Mouse (Mus musculus) limb, embryonic 12.5 days (tissue): ENCODE measurements around the gene Arid4a. TPM values are rescaled to one million over a fixed set of nuclear protein-coding genes. Genes with fewer than 3 reads are reported as not detected.
A peak's percentile ranks its signal among the peaks of the same experiment; 100 is the strongest.

ENCODE experiments used
- ATAC-seq: fragments of 200-750 bp; cut with Nextera tagmentation; 2 replicates; pipeline ENCODE4 v1.8.0; 2017; ENCODE audit warnings: low read depth, moderate TSS enrichment; ENCODE audit not compliant: insufficient number of reproducible peaks, insufficient read depth, low FRiP score, low TSS enrichment
- H3K27ac ChIP-seq: fragments of 300-500 bp; sonication (generic); 2 replicates; pipeline ENCODE4 v1.5.1; 2016; ENCODE audit warnings: mild to moderate bottlenecking, moderate library complexity
- H3K27me3 ChIP-seq: fragments of 300-500 bp; sonication (generic); 2 replicates; pipeline ENCODE4 v1.6.1; 2016; ENCODE audit warnings: mild to moderate bottlenecking, moderate library complexity
- H3K36me3 ChIP-seq: fragments of 300-500 bp; sonication (generic); 2 replicates; pipeline ENCODE4 v1.6.1; 2016; ENCODE audit warnings: mild to moderate bottlenecking, moderate library complexity
- H3K4me1 ChIP-seq: fragments of 300-500 bp; sonication (generic); replicated peaks from 2 replicates; pipeline ENCODE4 v1.6.1; 2016
- H3K4me2 ChIP-seq: fragments of 300-500 bp; sonication (generic); 2 replicates; pipeline ENCODE4 v1.6.1; 2016; ENCODE audit warnings: mild to moderate bottlenecking, moderate library complexity
- H3K4me3 ChIP-seq: fragments of 300-500 bp; sonication (generic); replicated peaks from 2 replicates; pipeline ENCODE4 v1.5.1; 2016; ENCODE audit warnings: mild to moderate bottlenecking
- H3K9ac ChIP-seq: fragments of 300-500 bp; sonication (generic); replicated peaks from 2 replicates; pipeline ENCODE4 v1.6.1; 2016; ENCODE audit warnings: mild to moderate bottlenecking, moderate library complexity
- H3K9me3 ChIP-seq: fragments of 300-500 bp; sonication (generic); 2 replicates; pipeline ENCODE4 v1.6.1; 2016; ENCODE audit warnings: mild to moderate bottlenecking, moderate library complexity
- WGBS: fragments of 180-500 bp; shearing (Covaris S2); methylation state at CpG from one replicate; pipeline ENCODE4 v1.1.7; 2016; 5-methylcytosine and 5-hydroxymethylcytosine counted together
- polyA plus RNA-seq: library from polyadenylated mRNA; unstranded; fragments of >200 nt; fragmentation: Nextera tagmentation; extraction: Ambion mirVana; gene quantifications from 2 replicates; pipeline ENCODE4 v1.2.1, GENCODE M21; 2016

The Arid4a gene
- polyA plus RNA-seq = 36.3 and 39.3 TPM in 2 replicates

DNA sequence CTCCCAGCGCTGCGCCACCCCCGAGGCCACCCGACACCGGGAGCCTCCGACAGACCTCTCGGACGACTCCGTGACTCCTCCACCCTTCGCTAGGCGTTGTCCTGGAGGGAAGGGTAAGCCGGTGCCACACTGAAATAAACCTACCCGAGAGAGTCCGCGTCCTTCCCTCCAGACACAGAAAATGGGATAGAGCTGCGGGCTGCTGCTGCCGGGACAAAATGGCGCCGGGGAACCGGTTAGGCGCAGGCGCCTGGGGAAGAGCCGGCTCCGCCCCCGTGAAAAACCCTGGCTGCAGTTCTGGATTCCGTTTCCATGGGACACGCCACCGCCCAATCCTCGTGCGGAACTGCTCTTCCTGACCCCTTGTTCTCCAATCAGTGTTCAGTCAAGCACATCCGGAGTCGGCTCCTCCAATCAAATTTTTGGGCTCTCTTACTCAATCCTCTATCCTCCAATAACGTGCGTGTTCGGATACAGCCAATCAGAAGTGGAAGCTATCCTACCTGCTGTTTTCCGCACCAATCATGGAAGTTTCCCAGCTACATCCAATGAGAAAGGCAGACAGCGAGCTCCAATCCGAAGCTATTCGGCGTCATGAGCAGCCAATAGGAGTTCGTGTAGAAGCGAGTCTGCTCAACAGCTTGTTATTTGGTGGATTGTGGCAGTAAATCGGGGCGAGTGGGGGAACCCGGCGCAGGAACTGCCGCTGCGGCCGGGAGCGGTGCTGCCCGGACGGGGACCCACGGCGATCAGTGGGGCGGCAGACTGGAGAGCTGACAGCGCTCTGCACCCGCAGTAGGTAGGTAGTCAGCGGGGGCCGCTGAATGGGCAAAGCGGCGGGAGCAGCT, at the start of gene Arid4a:
Gene Arid4a (plus strand): TSS at position 628 of the 848 bp plus-strand sequence.
- Histone ChIP-seq H3K9ac (peak within 1 kb of the TSS; percentile 90), H3K4me3 (peak within 1 kb of the TSS; percentile 98), H3K4me1 (peaks cover 17% of the 10 kb centered on the region; the same call in 1 of the 2 replicates), H3K4me2 (peak within 1 kb of the TSS; percentile 74), H3K27me3 (no peaks in the 10 kb centered on the region), H3K36me3 (peaks cover 28% of the 10 kb centered on the region), H3K27ac (peak within 1 kb of the TSS; percentile 98), H3K9me3 (no peaks in the 10 kb centered on the region)
- ATAC-seq = peak; percentile 100
- under 1% methylated on average over 61 of the region's 61 CpGs for WGBS

DNA sequence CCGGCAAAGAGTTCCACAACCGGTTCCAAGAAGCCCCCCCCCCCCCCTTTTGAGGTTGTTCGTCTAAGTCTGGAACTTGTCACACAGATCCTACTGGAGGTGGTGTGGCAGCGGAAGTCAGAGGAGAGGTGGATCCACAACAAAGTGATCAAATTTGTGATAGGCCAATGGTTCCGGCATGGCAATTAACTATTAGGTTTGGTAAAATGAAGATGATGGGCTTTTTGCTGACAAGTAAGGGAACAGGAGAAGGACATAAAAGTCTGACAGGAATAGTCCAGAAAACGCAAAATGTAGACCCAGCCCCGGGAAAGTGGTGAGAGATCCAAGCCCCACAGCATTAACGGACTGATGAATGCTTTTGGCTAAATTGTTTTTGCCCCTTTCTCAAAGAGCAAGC, 48.2 kb upstream of the Arid4a start:
- Histone ChIP-seq H3K27ac (peak overlapping the region; percentile 94), H3K9me3 (no peaks in the 10 kb centered on the region), H3K9ac (peak overlapping the region; percentile 78; the same call in 1 of the 2 replicates), H3K27me3 (no peaks in the 10 kb centered on the region), H3K36me3 (peaks cover 20% of the 10 kb centered on the region), H3K4me3 (peak overlapping the region; percentile 66), H3K4me2 (peak overlapping the region; percentile 63), H3K4me1 (no peaks in the 10 kb centered on the region)
- 44% methylated on average over 8 of the region's 8 CpGs for WGBS
- no peak for ATAC-seq

DNA sequence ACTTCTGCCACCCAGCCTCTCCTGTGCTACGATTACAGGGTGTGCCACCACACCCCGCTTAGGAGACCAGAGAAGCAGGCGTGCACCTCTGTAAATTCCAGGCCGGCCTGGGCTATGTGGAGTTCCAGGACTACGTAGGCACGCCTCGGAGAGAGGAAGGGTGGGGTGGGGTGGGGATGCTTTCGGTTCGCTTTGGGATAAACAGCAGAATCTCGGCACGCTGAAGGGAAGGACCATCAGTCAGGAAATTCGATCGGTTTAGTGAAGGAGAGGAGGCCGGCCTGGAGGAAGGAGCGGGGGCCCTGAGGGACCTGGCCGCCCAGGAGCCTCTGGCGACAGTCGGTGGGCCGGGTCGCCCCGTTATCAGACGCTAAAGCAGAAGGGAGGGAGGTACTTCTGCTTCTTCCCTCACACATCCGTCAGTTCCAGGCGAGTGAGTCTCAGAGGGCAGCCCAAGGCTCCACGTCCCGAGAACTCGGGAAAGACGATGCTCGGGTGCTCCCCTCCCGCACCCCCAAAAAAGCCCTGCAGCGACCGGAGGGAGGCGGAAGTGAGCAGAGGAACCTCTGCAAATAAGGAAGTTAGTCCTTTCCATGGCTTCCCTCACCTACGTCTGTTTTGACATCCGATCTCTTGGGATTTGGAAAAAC, 47.5 kb upstream of the Arid4a start:
- peak overlapping the region; percentile 63 for H3K4me2 ChIP-seq
- peak overlapping the region; percentile 78 for H3K9ac ChIP-seq
- H3K9me3 ChIP-seq = no peaks in the 10 kb centered on the region
- under 1% methylated on average over 35 of the region's 35 CpGs for WGBS
- H3K27me3 ChIP-seq = no peaks in the 10 kb centered on the region
- no peaks in the 10 kb centered on the region for H3K4me1 ChIP-seq
- peak; percentile 84 for ATAC-seq
- peaks cover 15% of the 10 kb centered on the region for H3K36me3 ChIP-seq
- peak overlapping the region; percentile 66 for H3K4me3 ChIP-seq
- peak overlapping the region; percentile 94 for H3K27ac ChIP-seq

DNA sequence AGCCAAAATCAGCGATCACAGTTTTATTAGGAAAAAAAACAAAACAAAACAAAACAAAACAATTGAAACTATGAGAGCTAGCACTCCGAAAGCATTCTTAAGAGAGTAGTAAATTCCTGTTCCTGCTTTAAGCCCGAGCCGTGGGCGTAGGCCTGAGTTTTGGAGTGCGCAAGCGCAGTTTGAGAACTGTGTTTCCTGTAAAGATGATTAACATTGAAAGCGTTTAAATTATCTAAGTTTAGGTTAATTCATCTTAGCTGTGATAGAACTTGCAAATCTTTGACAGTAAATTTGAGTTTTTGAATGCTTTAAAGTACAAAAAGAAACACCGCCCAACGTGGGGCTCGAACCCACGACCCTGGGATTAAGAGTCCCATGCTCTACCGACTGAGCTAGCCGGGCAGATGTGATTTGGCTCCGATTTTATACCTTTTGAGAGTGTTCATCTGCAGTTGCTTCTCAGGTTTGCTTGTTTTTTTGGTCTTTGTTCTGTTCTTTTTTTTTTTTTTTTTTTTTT, 46.9 kb upstream of the Arid4a start:
- peak; percentile 53 for ATAC-seq

DNA sequence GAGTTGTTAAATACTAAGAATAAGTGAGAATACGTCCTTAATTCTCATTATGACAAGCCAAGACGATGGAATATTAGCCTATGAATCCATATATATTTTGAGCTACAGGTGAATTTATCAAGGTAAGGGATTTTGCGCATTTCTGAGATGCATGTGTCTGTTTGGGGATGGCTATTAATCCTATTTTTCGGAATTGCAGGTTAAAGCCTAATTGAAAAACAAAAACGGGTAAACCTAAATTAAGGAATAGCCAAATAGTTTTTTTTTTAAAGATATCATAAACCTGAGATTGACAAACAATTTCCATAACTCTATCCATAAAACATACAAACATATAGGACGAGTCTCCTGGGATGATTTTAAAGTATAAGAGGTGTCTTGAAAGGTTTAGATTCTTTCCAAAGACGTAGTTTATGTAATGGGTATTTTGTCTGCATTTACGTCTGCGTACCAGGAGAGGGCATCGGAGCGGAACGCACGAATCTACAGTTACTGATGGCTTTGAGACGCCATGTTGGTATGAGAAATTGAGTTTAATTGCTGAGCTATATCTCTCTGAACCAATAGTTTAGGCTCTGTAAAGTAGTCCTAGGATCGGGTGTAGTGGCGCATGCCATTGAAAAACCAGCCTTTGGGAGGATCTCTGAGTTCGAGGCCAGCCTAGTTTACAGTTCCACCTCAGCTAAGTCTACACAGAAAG, 46.2 kb upstream of the Arid4a start:
- ATAC-seq = no peak
- H3K27me3 ChIP-seq = no peaks in the 10 kb centered on the region
- peak overlapping the region; percentile 46 for H3K4me2 ChIP-seq
- H3K9ac ChIP-seq = no peak overlapping the region
- 6% methylated on average over 17 of the region's 17 CpGs for WGBS
- 0 out of 2 replicates have a peak, but pooled peaks cover under 1% of the 10 kb centered on the region for H3K36me3 ChIP-seq
- H3K27ac ChIP-seq = 0 out of 2 replicates have a peak overlapping the region, but pooled peaks have one; percentile 42
- H3K9me3 ChIP-seq = no peaks in the 10 kb centered on the region
- no peaks in the 10 kb centered on the region for H3K4me1 ChIP-seq
- peak overlapping the region; percentile 34 for H3K4me3 ChIP-seq

More for the DNA sequence above, 46.9 kb upstream of the Arid4a start:
- Histone ChIP-seq H3K4me1 (no peaks in the 10 kb centered on the region), H3K9ac (peak overlapping the region; percentile 78), H3K36me3 (0 out of 2 replicates have a peak, but pooled peaks cover 9% of the 10 kb centered on the region), H3K27me3 (no peaks in the 10 kb centered on the region), H3K27ac (peak overlapping the region; percentile 94), H3K4me3 (peak overlapping the region; percentile 66), H3K4me2 (peak overlapping the region; percentile 63), H3K9me3 (no peaks in the 10 kb centered on the region)
- 1% methylated on average over 15 of the region's 15 CpGs for WGBS

DNA sequence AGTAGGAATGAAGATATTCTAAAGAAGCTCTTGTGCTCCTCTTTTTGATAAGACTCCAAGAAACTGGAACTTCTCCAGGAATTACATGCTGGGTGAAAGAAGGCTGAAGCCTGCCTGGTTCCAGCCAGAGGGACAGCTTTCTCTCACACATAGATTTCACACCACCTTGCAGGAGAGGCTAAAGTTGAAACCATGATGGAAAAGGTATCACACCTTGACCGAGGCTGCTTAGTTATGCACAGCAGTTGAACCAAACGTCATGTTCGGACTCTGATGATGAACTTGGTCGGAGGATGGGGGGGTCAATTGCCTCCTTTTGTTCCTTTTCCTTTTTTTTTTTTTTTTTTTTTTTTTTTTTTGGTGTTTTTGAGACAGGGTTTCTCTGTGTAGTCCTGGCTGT, 42.0 kb upstream of the Arid4a start:
- peak overlapping the region; percentile 42; the same call in 1 of the 2 replicates for H3K4me2 ChIP-seq
- H3K4me1 ChIP-seq = peaks cover 7% of the 10 kb centered on the region
- no peaks in the 10 kb centered on the region for H3K27me3 ChIP-seq
- 88% methylated on average over 4 of the region's 4 CpGs for WGBS
- no peak overlapping the region; the same call in 1 of the 2 replicates for H3K4me3 ChIP-seq
- no peak overlapping the region for H3K9ac ChIP-seq
- H3K9me3 ChIP-seq = no peaks in the 10 kb centered on the region
- ATAC-seq = no peak
- no peak overlapping the region for H3K27ac ChIP-seq
- H3K36me3 ChIP-seq = peaks cover 7% of the 10 kb centered on the region; the same call in 1 of the 2 replicates

DNA sequence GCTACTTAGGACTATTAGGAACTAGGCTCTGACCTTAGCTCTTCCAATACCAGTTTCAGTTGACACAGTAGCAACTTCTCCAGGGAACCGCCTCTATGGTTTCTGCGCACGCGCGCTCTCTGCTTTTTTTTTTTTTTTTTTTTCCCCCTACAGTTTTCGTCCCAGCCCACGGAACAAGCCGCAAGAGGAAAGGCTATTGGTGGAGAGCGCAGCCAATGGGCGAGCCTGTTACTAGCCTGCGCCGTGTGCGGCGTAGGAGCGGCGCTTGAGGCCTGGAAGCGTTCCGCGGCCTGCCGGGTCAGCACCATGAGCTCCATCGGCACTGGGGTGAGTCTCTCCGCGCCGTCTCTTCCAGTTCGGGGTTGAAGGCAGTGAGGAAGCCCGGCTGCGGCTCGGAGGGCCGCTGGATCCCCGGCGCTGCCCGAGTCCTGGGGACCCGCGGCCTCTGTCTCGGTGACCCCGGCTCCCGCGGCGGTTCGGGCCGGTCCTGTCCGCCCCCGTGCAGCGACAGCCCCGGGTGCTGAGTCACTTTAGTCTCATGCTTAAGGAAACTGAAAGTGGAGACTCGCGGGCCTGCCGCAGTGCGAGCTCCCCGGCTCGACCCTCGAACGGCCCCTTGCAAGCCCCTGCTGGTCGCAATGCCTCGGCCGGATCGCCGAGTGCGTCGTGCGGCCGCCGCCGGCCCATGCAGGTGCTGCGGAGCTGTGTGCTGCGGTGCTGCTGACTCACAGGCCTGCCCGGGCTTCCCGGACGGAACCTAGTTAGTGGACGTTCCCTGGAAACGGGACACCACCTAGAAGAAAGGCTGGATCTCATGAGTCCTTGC, 41.1 kb upstream of the Arid4a start, which contains the start of gene Psma3:
Gene Psma3 (plus strand): TSS at position 181 of the 826 bp plus-strand sequence.
- peak within 1 kb of the TSS; percentile 97 for H3K27ac ChIP-seq
- H3K27me3 ChIP-seq = no peaks in the 10 kb centered on the region
- no peaks in the 10 kb centered on the region for H3K9me3 ChIP-seq
- under 1% methylated on average over 70 of the region's 71 CpGs for WGBS
- peak within 1 kb of the TSS; percentile 96 for H3K9ac ChIP-seq
- peaks cover 7% of the 10 kb centered on the region for H3K4me1 ChIP-seq
- H3K36me3 ChIP-seq = peaks cover 15% of the 10 kb centered on the region
- peak within 1 kb of the TSS; percentile 92 for H3K4me3 ChIP-seq
- peak; percentile 98 for ATAC-seq
- peak within 1 kb of the TSS; percentile 79 for H3K4me2 ChIP-seq

DNA sequence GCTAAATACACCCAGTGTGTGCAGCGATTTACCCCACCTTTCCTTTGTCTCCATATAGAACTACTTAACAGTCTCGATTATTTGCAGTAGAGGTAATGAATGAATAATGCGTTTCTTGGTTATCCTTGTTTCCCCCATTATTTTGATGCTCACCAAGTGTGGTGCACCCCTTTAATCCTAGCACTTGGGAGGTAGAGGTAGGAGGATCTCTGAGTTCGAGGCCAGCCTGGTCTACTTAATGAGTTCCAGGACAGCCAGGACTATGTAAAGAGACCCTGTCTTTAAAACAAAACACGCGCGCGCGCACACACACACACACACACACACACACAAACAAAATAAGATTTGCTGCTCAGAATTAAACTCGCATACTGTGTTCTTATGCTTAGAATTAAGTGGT, 40.4 kb upstream of the Arid4a start:
- peak overlapping the region; percentile 97 for H3K27ac ChIP-seq
- peaks cover 20% of the 10 kb centered on the region for H3K36me3 ChIP-seq
- peak overlapping the region; percentile 79 for H3K4me2 ChIP-seq
- peak overlapping the region; percentile 96 for H3K9ac ChIP-seq
- no peaks in the 10 kb centered on the region for H3K27me3 ChIP-seq
- no peaks in the 10 kb centered on the region for H3K9me3 ChIP-seq
- H3K4me3 ChIP-seq = peak overlapping the region; percentile 92
- no peak for ATAC-seq
- peaks cover 7% of the 10 kb centered on the region for H3K4me1 ChIP-seq
- 19% methylated on average over 10 of the region's 10 CpGs for WGBS

DNA sequence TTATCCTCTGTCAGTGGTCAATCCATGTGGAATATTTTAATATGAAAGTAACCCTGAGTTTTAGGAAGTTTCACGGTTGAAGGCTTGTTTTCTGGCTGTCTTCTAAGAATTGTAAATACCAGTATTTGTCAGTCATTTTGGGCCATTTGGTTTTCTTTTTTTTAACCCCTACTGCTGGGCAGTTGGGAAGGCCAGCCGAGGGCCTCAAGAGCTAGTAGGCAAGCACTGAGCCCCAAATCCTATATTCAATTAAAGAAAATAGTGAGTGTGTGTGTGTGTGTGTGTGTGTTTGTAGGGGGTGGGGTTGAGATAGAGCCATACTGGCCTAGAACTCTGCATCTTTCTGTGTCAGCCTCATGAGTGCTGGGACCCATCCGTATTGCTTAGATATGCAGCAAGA, 39.9 kb upstream of the Arid4a start:
- Histone ChIP-seq H3K9ac (peak overlapping the region; percentile 96), H3K27ac (no peak overlapping the region), H3K4me1 (peaks cover 7% of the 10 kb centered on the region), H3K27me3 (no peaks in the 10 kb centered on the region), H3K9me3 (no peaks in the 10 kb centered on the region), H3K36me3 (peaks cover 20% of the 10 kb centered on the region), H3K4me3 (peak overlapping the region; percentile 92), H3K4me2 (peak overlapping the region; percentile 79)
- no peak for ATAC-seq
- 78% methylated on average over 3 of the region's 3 CpGs for WGBS

DNA sequence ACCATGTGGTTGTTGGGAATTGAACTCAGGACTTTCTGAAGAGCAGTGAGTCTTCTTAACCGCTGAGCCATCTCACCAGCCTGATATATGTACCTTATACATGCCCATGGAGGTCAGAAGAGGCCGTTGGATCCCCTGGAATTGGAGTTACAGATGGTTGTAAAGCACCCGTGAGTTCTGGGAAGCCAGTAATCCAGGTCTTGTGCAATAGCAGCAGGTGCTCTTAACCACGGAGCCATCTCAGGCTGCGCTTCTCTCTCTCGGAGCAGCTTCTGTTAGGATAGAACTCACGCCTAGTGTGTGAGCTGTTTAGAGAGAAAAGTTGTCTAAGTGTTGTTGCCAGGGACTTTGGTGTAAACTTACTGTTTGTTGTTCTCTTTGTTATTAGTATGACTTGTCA, 37.4 kb upstream of the Arid4a start:
- WGBS = 87% methylated on average over 7 of the region's 7 CpGs
- Histone ChIP-seq H3K4me2 (no peak overlapping the region), H3K9ac (no peak overlapping the region), H3K4me1 (peaks cover 7% of the 10 kb centered on the region), H3K27ac (no peak overlapping the region), H3K9me3 (no peaks in the 10 kb centered on the region), H3K27me3 (no peaks in the 10 kb centered on the region), H3K36me3 (peaks cover 36% of the 10 kb centered on the region), H3K4me3 (no peak overlapping the region)
- ATAC-seq = no peak
